Mouse (Mus musculus) MEL (cell line): ENCODE measurements around the gene Lrrc8a. TPM values are rescaled to one million over a fixed set of nuclear protein-coding genes. Genes with fewer than 3 reads are reported as not detected.

ENCODE experiments used
- DNase-seq: peaks from one replicate; pipeline ENCODE4 v3.0.0; 2011; ENCODE audit warnings: low read depth, low spot score
- H3K27ac ChIP-seq: 2 replicates; pipeline ENCODE4 v1.5.1; 2012; ENCODE audit warnings: low read depth, mild to moderate bottlenecking, control low read depth, low read length, moderate library complexity; ENCODE audit not compliant: control insufficient read depth
- H3K27me3 ChIP-seq, 2 experiments: fragments of 150-350 bp in 1 of 2; sonication (generic) in 1 of 2; 2 replicates each; pipeline ENCODE4 v1.6.1; 2012; ENCODE audit warnings: low read length in 2 of 2, mild to moderate bottlenecking in 2 of 2, improper control_type of control experiment in 1 of 2, moderate library complexity in 1 of 2; ENCODE audit not compliant: insufficient read depth in 2 of 2, control insufficient read depth in 1 of 2
- H3K36me3 ChIP-seq, 2 experiments: 2 replicates each; pipeline ENCODE4 v1.6.1; 2012 to 2014; ENCODE audit warnings: low read length in 2 of 2, improper control_type of control experiment in 1 of 2, inconsistent platforms in 1 of 2, mild to moderate bottlenecking in 1 of 2; ENCODE audit not compliant: insufficient read depth in 2 of 2, control insufficient read depth in 1 of 2
- H3K4me1 ChIP-seq, 2 experiments: fragments of 150-350 bp in 1 of 2; sonication (generic) in 1 of 2; 2 replicates each; pipeline ENCODE4 v1.6.1; 2012; ENCODE audit warnings: low read length in 2 of 2, improper control_type of control experiment in 1 of 2, mild to moderate bottlenecking in 1 of 2; ENCODE audit not compliant: insufficient read depth in 2 of 2, control insufficient read depth in 1 of 2
- H3K4me3 ChIP-seq, 2 experiments: fragments of 150-350 bp in 1 of 2; sonication (generic) in 1 of 2; 2 replicates each; pipeline ENCODE4 v1.5.1; 2012; ENCODE audit warnings: low read depth in 2 of 2, low read length in 2 of 2, mild to moderate bottlenecking in 2 of 2, moderate library complexity in 2 of 2, control low read depth in 1 of 2, improper control_type of control experiment in 1 of 2; ENCODE audit not compliant: control insufficient read depth in 1 of 2, insufficient read depth in 1 of 2
- H3K79me2 ChIP-seq: 2 replicates; pipeline ENCODE4 v1.6.1; 2012; ENCODE audit warnings: mild to moderate bottlenecking, low read length, moderate library complexity; ENCODE audit not compliant: control insufficient read depth, poor library complexity, insufficient read depth
- H3K9ac ChIP-seq: 2 replicates; pipeline ENCODE4 v1.6.1; 2012; ENCODE audit warnings: low read depth, mild to moderate bottlenecking, control low read depth, low read length, moderate library complexity; ENCODE audit not compliant: control insufficient read depth, poor library complexity, severe bottlenecking
- H3K9me3 ChIP-seq: fragments of 150-350 bp; sonication (generic); replicated peaks from 2 replicates; pipeline ENCODE4 v1.6.1; 2012; ENCODE audit warnings: mild to moderate bottlenecking, low read length, improper control_type of control experiment, moderate library complexity; ENCODE audit not compliant: insufficient read depth
- CHD2 ChIP-seq: IDR thresholded peaks from 2 replicates; pipeline ENCODE4 v1.6.1; 2011; ENCODE audit warnings: low read length, improper control_type of control experiment
- CTCF ChIP-seq, 3 experiments: IDR thresholded peaks in 2 of 3; conservative IDR thresholded peaks in 1 of 3; 2 replicates each; pipeline ENCODE4 v1.5.1; 2011 to 2012; ENCODE audit warnings: low read length in 3 of 3, low read depth in 2 of 3, mild to moderate bottlenecking in 2 of 3, improper control_type of control experiment in 1 of 3, inconsistent platforms in 1 of 3, mixed read lengths in 1 of 3, moderate library complexity in 1 of 3; ENCODE audit not compliant: control insufficient read depth in 1 of 3, insufficient read depth in 1 of 3, poor library complexity in 1 of 3, severe bottlenecking in 1 of 3
- JUND ChIP-seq: IDR thresholded peaks from 2 replicates; pipeline ENCODE4 v1.6.1; 2011; ENCODE audit warnings: low read depth, mild to moderate bottlenecking, improper control_type of control experiment, low read length
- MAZ ChIP-seq: IDR thresholded peaks from 2 replicates; pipeline ENCODE4 v1.6.1; 2012; ENCODE audit warnings: low read depth, mild to moderate bottlenecking, inconsistent platforms, low read length, improper control_type of control experiment
- NRF1 ChIP-seq: IDR thresholded peaks from 2 replicates; pipeline ENCODE4 v1.6.1; 2014; ENCODE audit warnings: low read depth, mild to moderate bottlenecking, inconsistent platforms, low read length, improper control_type of control experiment, moderate library complexity; ENCODE audit not compliant: poor library complexity, insufficient read depth, severe bottlenecking
- SIN3A ChIP-seq: IDR thresholded peaks from 2 replicates; pipeline ENCODE4 v1.6.1; 2012; ENCODE audit warnings: low read length, improper control_type of control experiment, inconsistent platforms
- SMC3 ChIP-seq: IDR thresholded peaks from 2 replicates; pipeline ENCODE4 v1.6.1; 2011; ENCODE audit warnings: low read depth, low read length, improper control_type of control experiment
- TAL1 ChIP-seq: IDR thresholded peaks from 2 replicates; pipeline ENCODE4 v1.6.1; 2012; ENCODE audit warnings: mild to moderate bottlenecking, inconsistent platforms, low read length, moderate library complexity, mixed read lengths
- UBTF ChIP-seq: IDR thresholded peaks from 2 replicates; pipeline ENCODE4 v1.6.1; 2012; ENCODE audit warnings: low read depth, mild to moderate bottlenecking, inconsistent platforms, low read length, improper control_type of control experiment, moderate library complexity, borderline replicate concordance; ENCODE audit not compliant: insufficient read depth
- ZKSCAN1 ChIP-seq: IDR thresholded peaks from 2 replicates; pipeline ENCODE4 v1.6.1; 2012; ENCODE audit warnings: low read depth, mild to moderate bottlenecking, inconsistent platforms, low read length, improper control_type of control experiment, moderate library complexity
- polyA plus RNA-seq, 2 experiments: library from polyadenylated mRNA; stranded (reverse) in 1 of 2; unstranded in 1 of 2; fragments of >175 nt in 1 of 2; fragments of >200 nt in 1 of 2; gene quantifications; 2 replicates each; pipeline versions ENCODE4 v1.2.1 to v1.2.4; 2012; ENCODE audit warnings: low replicate concordance in 2 of 2, low read depth in 1 of 2; ENCODE audit not compliant: insufficient read length in 2 of 2, insufficient read depth in 1 of 2, missing spikeins in 1 of 2
- total RNA-seq: library from RNA; depleted of rRNA; stranded (reverse); fragments of 300-350 nt; gene quantifications from 2 replicates; pipeline ENCODE4 v1.2.3, GENCODE M21; 2012

The Lrrc8a gene
- total and polyA plus RNA-seq, 3 experiments, result 6.9 to 8.3 TPM; not detected in 1

DNA sequence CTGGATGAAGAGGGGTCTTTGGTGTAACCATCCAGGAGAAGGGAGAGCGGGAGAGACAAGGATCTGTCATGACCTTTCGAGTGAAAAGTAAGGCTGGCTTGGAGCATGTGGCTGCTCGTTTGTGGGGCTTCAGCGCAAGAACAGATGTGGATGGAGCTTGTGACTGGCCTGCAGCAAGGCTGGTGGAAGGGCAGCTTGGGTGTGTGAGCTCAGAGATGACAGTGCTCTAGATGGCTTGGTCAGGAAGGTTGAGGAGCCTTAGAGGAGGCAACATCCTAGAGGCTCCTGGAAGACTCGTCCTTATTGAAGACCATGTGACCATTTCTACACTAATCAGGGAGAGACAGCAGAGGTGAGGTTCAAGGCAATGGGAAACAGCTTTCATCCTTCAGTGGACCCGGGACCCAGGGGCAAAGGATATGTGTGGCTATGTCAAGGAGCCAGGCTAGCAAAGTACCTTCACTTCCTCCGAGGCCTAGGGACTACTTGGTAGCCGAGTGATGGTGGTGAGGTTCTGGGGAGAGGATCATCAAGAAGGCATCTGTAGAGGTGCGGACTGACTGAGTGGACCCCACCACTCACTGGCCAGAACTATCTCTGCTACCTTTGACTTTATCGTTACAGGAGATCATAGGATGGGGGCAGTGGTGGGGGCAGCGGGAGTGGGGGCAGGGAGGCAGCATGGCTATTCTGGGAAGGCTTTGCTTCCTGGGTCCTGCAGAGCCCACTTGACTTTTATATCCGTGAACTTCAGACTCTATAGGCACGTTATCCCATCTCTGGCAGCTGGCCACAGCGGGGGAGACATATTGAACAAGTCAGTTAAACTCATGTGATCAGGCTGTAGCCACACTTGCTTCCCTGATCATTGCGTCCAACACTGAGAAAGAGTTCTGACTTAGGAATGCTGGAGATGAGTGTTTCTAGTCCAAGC lies 21.9 kb downstream of the Lrrc8a start:
- Histone ChIP-seq H3K9ac (no peak overlapping the region), H3K27ac (no peak overlapping the region), H3K4me1 (no peaks in the 10 kb centered on the region), H3K36me3 (no peaks in the 10 kb centered on the region; a peak in 1 of 4 replicates), H3K79me2 (no peaks in the 10 kb centered on the region), H3K9me3 (no peaks in the 10 kb centered on the region), H3K27me3 (no peaks in the 10 kb centered on the region), H3K4me3 (no peak overlapping the region)
- no peak for DNase-seq
- TF ChIP-seq SIN3A (no peak), CHD2 (no peak), ZKSCAN1 (no peak), NRF1 (no peak), UBTF (no peak), TAL1 (no peak), JUND (no peak)

DNA sequence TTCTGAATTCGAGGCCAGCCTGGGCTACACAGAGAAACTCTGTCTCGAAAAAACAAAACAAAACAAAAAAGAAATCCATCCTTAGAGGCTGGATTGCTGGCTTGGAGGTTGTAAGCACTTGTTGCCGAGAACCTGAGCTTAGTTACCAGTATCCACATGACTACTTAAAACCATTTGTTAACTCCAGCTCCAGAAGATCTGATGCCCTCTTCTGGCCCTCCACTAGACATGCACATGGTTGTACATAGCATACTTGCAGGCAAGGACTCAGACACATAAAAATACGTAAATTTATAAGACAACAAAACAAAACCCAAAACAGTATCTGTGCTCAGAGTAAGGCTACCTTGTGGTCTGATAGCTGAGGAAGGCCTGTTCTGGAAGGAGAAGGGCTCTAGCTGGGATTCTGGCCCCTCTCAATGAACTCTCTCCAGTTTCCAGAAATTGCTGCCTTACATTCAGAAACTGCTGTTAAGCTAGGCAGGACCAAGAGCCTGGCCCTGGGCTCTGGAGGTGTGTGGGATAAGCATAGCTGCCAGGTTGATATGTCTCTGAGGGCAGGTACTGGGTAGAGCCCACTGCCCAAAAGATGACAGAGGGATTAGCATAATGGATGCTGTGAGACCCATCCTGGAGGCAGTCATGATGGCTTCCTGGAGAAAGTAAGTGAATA lies 23.7 kb downstream of the Lrrc8a start:
- Histone ChIP-seq H3K4me1 (peaks cover 10 to 14% of the 10 kb centered on the region in 2 experiments), H3K36me3 (peaks cover 0 to 14% of the 10 kb centered on the region in 2 experiments; a peak in 3 of 4 replicates), H3K9ac (no peak overlapping the region)

More for the DNA sequence above, 23.7 kb downstream of the Lrrc8a start:
- Histone ChIP-seq H3K9me3 (no peaks in the 10 kb centered on the region), H3K27ac (no peak overlapping the region), H3K27me3 (no peaks in the 10 kb centered on the region), H3K79me2 (no peaks in the 10 kb centered on the region; the same call in 1 of the 2 replicates), H3K4me3 (no peak overlapping the region)
- TF ChIP-seq MAZ (no peak), CTCF (IDR thresholded peaks at IDR 0.05 in 2 of 3, conservative IDR thresholded peaks at IDR 0.05 in 1 of 3; ENCODE audit: control insufficient read depth in 1 of 3, insufficient read depth in 1 of 3, low read depth in 2 of 3, low read length in 3 of 3, poor library complexity in 1 of 3, severe bottlenecking in 1 of 3) (peak in 1 of 3 experiments; percentile 38; a peak in 2 of 6 replicates), SMC3 (peak; percentile 32; the same call in 1 of the 2 replicates)
- DNase-seq, result peak; percentile 37
